Mouse (Mus musculus) macrophage (primary cell): ENCODE data around the gene B130006D01Rik. TPM values are rescaled to one million over a fixed set of nuclear protein-coding genes. Genes with fewer than 3 reads are reported as not detected.

ENCODE experiments used
- H3K27ac ChIP-seq: fragments of 350-480 bp; formaldehyde crosslinking; 2 replicates; pipeline ENCODE4 v1.9.0; 2021
- H3K36me3 ChIP-seq: fragments of 350-480 bp; formaldehyde crosslinking; 2 replicates; pipeline ENCODE4 v1.9.0; 2021; ENCODE audit errors: inconsistent target
- H3K4me3 ChIP-seq: fragments of 350-480 bp; formaldehyde crosslinking; 2 replicates; pipeline ENCODE4 v1.9.0; 2021; ENCODE audit errors: inconsistent target
- H3K79me2 ChIP-seq: fragments of 350-480 bp; formaldehyde crosslinking; 2 replicates; pipeline ENCODE4 v1.9.0; 2021; ENCODE audit errors: inconsistent target
- WGBS: methylation state at CpG from one replicate; pipeline ENCODE4 v1.1.7; 2026; ENCODE audit warnings: inconsistent platforms; ENCODE audit not compliant: missing documents; 5-methylcytosine and 5-hydroxymethylcytosine counted together
- polyA plus RNA-seq: library from polyadenylated mRNA; stranded (reverse); fragments of 250-400 nt; gene quantifications from 3 replicates; pipeline ENCODE4 v1.2.4, GENCODE M21; 2018; ENCODE audit warnings: inconsistent platforms

Gene B130006D01Rik
- polyA plus RNA-seq, 1 experiment from 2014 or later = 0.11 TPM

- H3K4me3 ChIP-seq = no peak overlapping the region
- H3K79me2 ChIP-seq = no peaks in the 10 kb centered on the region
- H3K36me3 ChIP-seq = no peaks in the 10 kb centered on the region
- H3K27ac ChIP-seq = no peak overlapping the region
- 71% methylated on average over 12 of the region's 12 CpGs for WGBS
Observed at GRCm38 (mm10) chr11:95704032-95704969, 19.1 kb upstream of the B130006D01Rik start.

- H3K36me3 ChIP-seq = no peaks in the 10 kb centered on the region
- H3K27ac ChIP-seq = no peak overlapping the region
- H3K79me2 ChIP-seq = no peaks in the 10 kb centered on the region
- 73% methylated on average over 4 of the region's 4 CpGs for WGBS
- H3K4me3 ChIP-seq = no peak overlapping the region
Observed at GRCm38 (mm10) chr11:95704970-95705330, 18.4 kb upstream of the B130006D01Rik start.

GRCm38 (mm10) chr11:95709534-95710040 is 13.8 kb upstream of the B130006D01Rik start:
- Histone ChIP-seq H3K79me2 (peaks cover 12% of the 10 kb centered on the region), H3K4me3 (no peak overlapping the region), H3K27ac (no peak overlapping the region), H3K36me3 (no peaks in the 10 kb centered on the region)
- 97% methylated on average over 3 of the region's 6 CpGs for WGBS

- H3K79me2 ChIP-seq = peaks cover 21% of the 10 kb centered on the region
- no peak overlapping the region for H3K4me3 ChIP-seq
- no peaks in the 10 kb centered on the region for H3K36me3 ChIP-seq
- H3K27ac ChIP-seq = no peak overlapping the region
- 86% methylated on average over 6 of the region's 7 CpGs for WGBS
Observed at GRCm38 (mm10) chr11:95710478-95710877, 12.9 kb upstream of the B130006D01Rik start.

GRCm38 (mm10) chr11:95712085-95712562 is 11.3 kb upstream of the B130006D01Rik start:
- Histone ChIP-seq H3K36me3 (no peaks in the 10 kb centered on the region), H3K27ac (peak overlapping the region; percentile 87), H3K4me3 (peak overlapping the region; percentile 30; the same call in 1 of the 2 replicates), H3K79me2 (peaks cover 37% of the 10 kb centered on the region)
- 0% methylated on average over 11 of the region's 12 CpGs for WGBS

GRCm38 (mm10) chr11:95712563-95713224 is 10.7 kb upstream of the B130006D01Rik start, which contains the start of gene Zfp652:
TSS of gene Zfp652 (plus strand) at chr11:95712673.
- Histone ChIP-seq H3K79me2 (peaks cover 43% of the 10 kb centered on the region), H3K4me3 (peak within 1 kb of the TSS; percentile 71), H3K27ac (peak within 1 kb of the TSS; percentile 87), H3K36me3 (no peaks in the 10 kb centered on the region)
- WGBS = 0% methylated on average over 44 of the region's 103 CpGs

- H3K36me3 ChIP-seq = no peaks in the 10 kb centered on the region
- peak overlapping the region; percentile 73 for H3K27ac ChIP-seq
- peaks cover 49% of the 10 kb centered on the region for H3K79me2 ChIP-seq
- under 1% methylated on average over 46 of the region's 49 CpGs for WGBS
- peak overlapping the region; percentile 71 for H3K4me3 ChIP-seq
Observed at GRCm38 (mm10) chr11:95713225-95713810, 10.1 kb upstream of the B130006D01Rik start.

GRCm38 (mm10) chr11:95713811-95714241 is 9.6 kb upstream of the B130006D01Rik start:
- H3K79me2 ChIP-seq = peaks cover 54% of the 10 kb centered on the region
- peak overlapping the region; percentile 71 for H3K4me3 ChIP-seq
- H3K36me3 ChIP-seq = no peaks in the 10 kb centered on the region
- 2% methylated on average over 13 of the region's 13 CpGs for WGBS
- peak overlapping the region; percentile 73 for H3K27ac ChIP-seq

- H3K79me2 ChIP-seq = peaks cover 60% of the 10 kb centered on the region
- peak overlapping the region; percentile 71 for H3K4me3 ChIP-seq
- H3K36me3 ChIP-seq = no peaks in the 10 kb centered on the region
- 3% methylated on average over 7 of the region's 7 CpGs for WGBS
- H3K27ac ChIP-seq = peak overlapping the region; percentile 73; the same call in 1 of the 2 replicates
Observed at GRCm38 (mm10) chr11:95714411-95714810, 9.0 kb upstream of the B130006D01Rik start.

GRCm38 (mm10) chr11:95716136-95716535 is 7.3 kb upstream of the B130006D01Rik start:
- peaks cover 77% of the 10 kb centered on the region for H3K79me2 ChIP-seq
- no peak overlapping the region for H3K4me3 ChIP-seq
- WGBS = 93% methylated on average over 8 of the region's 8 CpGs
- H3K36me3 ChIP-seq = no peaks in the 10 kb centered on the region
- no peak overlapping the region for H3K27ac ChIP-seq

- 86% methylated on average over 3 of the region's 3 CpGs for WGBS
- Histone ChIP-seq H3K36me3 (no peaks in the 10 kb centered on the region), H3K4me3 (no peak overlapping the region), H3K27ac (no peak overlapping the region), H3K79me2 (peaks cover 100% of the 10 kb centered on the region)
Observed at GRCm38 (mm10) chr11:95719356-95719755, 4.0 kb upstream of the B130006D01Rik start.

GRCm38 (mm10) chr11:95724466-95724865 is 1.1 kb downstream of the B130006D01Rik start:
- no peaks in the 10 kb centered on the region for H3K36me3 ChIP-seq
- H3K79me2 ChIP-seq = peaks cover 100% of the 10 kb centered on the region
- no peak overlapping the region for H3K4me3 ChIP-seq
- 98% methylated on average over 4 of the region's 4 CpGs for WGBS
- no peak overlapping the region for H3K27ac ChIP-seq

- Histone ChIP-seq H3K79me2 (peaks cover 100% of the 10 kb centered on the region), H3K4me3 (no peak overlapping the region), H3K27ac (no peak overlapping the region), H3K36me3 (no peaks in the 10 kb centered on the region)
- WGBS = 97% methylated on average over 4 of the region's 4 CpGs
Observed at GRCm38 (mm10) chr11:95726156-95726555, 2.8 kb downstream of the B130006D01Rik start.

GRCm38 (mm10) chr11:95727947-95728346 is 4.6 kb downstream of the B130006D01Rik start:
- 96% methylated on average over 5 of the region's 5 CpGs for WGBS

More at GRCm38 (mm10) chr11:95727947-95728346, 4.6 kb downstream of the B130006D01Rik start:
- peaks cover 100% of the 10 kb centered on the region for H3K79me2 ChIP-seq
- H3K4me3 ChIP-seq = no peak overlapping the region
- H3K36me3 ChIP-seq = no peaks in the 10 kb centered on the region
- no peak overlapping the region for H3K27ac ChIP-seq
